Mouse (Mus musculus): ENCODE measurements around the gene Atp7a. TPM values are rescaled to one million over a fixed set of nuclear protein-coding genes. Genes with fewer than 3 reads are reported as not detected.
"Not testable (repeated sequence)": the region's sequence is repeated elsewhere in the genome, so short reads cannot be mapped to it uniquely, and the experiment has no call there.

Gene Atp7a
- total RNA-seq, 2 experiments from 2014 or later: 24.9 to 25.9 TPM

GRCm38 (mm10) chrX:106077858-106078257 is 50.8 kb downstream of the Atp7a start:
- not testable (repeated sequence) for DNase-seq (ENCODE audit: low spot score in 2 of 2)

GRCm38 (mm10) chrX:106080811-106081443 is 53.9 kb downstream of the Atp7a start:
- DNase-seq (ENCODE audit: low spot score in 2 of 2): no peak

GRCm38 (mm10) chrX:106082518-106082917 is 55.4 kb downstream of the Atp7a start:
- no peak for DNase-seq (ENCODE audit: low spot score in 2 of 2)

- DNase-seq (ENCODE audit: low spot score in 2 of 2): no peak
Observed at GRCm38 (mm10) chrX:106085132-106085531, 58.1 kb downstream of the Atp7a start.

GRCm38 (mm10) chrX:106085564-106085963 is 58.5 kb downstream of the Atp7a start:
- no peak for DNase-seq (ENCODE audit: low spot score in 2 of 2)

- DNase-seq (ENCODE audit: low spot score in 2 of 2): no peak
Observed at GRCm38 (mm10) chrX:106092939-106093338, 65.9 kb downstream of the Atp7a start.

GRCm38 (mm10) chrX:106105464-106105863 is 78.4 kb downstream of the Atp7a start:
- DNase-seq (ENCODE audit: low spot score in 2 of 2): peak in 1 of 2 experiments; percentile 11

- DNase-seq (ENCODE audit: low spot score in 2 of 2): no peak
Observed at GRCm38 (mm10) chrX:106113881-106114280, 86.8 kb downstream of the Atp7a start.

GRCm38 (mm10) chrX:106114674-106115073 is 87.6 kb downstream of the Atp7a start:
- DNase-seq (ENCODE audit: low spot score in 2 of 2): no peak

GRCm38 (mm10) chrX:106122823-106123222 is 95.7 kb downstream of the Atp7a start:
- peak in 1 of 2 experiments; percentile 6 for DNase-seq (ENCODE audit: low spot score in 2 of 2)

- DNase-seq (ENCODE audit: low spot score in 2 of 2): no peak
Observed at GRCm38 (mm10) chrX:106128283-106128682, 101.2 kb downstream of the Atp7a start.

GRCm38 (mm10) chrX:106129877-106130276 is 102.8 kb downstream of the Atp7a start:
- no peak for DNase-seq (ENCODE audit: low spot score in 2 of 2)

GRCm38 (mm10) chrX:106134916-106135315 is 107.8 kb downstream of the Atp7a start:
- no peak for DNase-seq (ENCODE audit: low spot score in 2 of 2)

- DNase-seq (ENCODE audit: low spot score in 2 of 2): no peak
Observed at GRCm38 (mm10) chrX:106135484-106135883, 108.4 kb downstream of the Atp7a start.

- peak in 1 of 2 experiments; percentile 6 for DNase-seq (ENCODE audit: low spot score in 2 of 2)
Observed at GRCm38 (mm10) chrX:106135916-106136575, 109.0 kb downstream of the Atp7a start.

GRCm38 (mm10) chrX:106139309-106140070 is 112.4 kb downstream of the Atp7a start:
- no peak for DNase-seq (ENCODE audit: low spot score in 2 of 2)

GRCm38 (mm10) chrX:106142936-106143335 is 115.9 kb downstream of the Atp7a start, which contains the start of gene Tlr13:
TSS of gene Tlr13 (plus strand) at chrX:106143204.
- DNase-seq (ENCODE audit: low spot score in 2 of 2): no peak

GRCm38 (mm10) chrX:106148185-106148584 is 121.1 kb downstream of the Atp7a start:
- no peak for DNase-seq (ENCODE audit: low spot score in 2 of 2)

- DNase-seq (ENCODE audit: low spot score in 2 of 2): no peak
Observed at GRCm38 (mm10) chrX:106149460-106149859, 122.4 kb downstream of the Atp7a start.

- no peak for DNase-seq (ENCODE audit: low spot score in 2 of 2)
Observed at GRCm38 (mm10) chrX:106154180-106154586, 127.1 kb downstream of the Atp7a start.

GRCm38 (mm10) chrX:106155892-106156291 is 128.8 kb downstream of the Atp7a start:
- no peak for DNase-seq (ENCODE audit: low spot score in 2 of 2)

- DNase-seq (ENCODE audit: low spot score in 2 of 2): no peak
Observed at GRCm38 (mm10) chrX:106163995-106164394, 136.9 kb downstream of the Atp7a start.

All from gastrocnemius, postnatal 4 days (tissue).